Mouse (Mus musculus) gastrocnemius, adult 2 months (tissue): ENCODE data around the gene Ubash3a. TPM values are rescaled to one million over a fixed set of nuclear protein-coding genes. Genes with fewer than 3 reads are reported as not detected.

ENCODE experiments used
- DNase-seq: peaks from one replicate; pipeline ENCODE4 v3.0.0; 2022
- H3K27ac ChIP-seq: fragments of 200-600 bp; 2 replicates; pipeline ENCODE4 v1.8.1; 2022; ENCODE audit warnings: mild to moderate bottlenecking
- H3K4me3 ChIP-seq: fragments of 200-600 bp; 2 replicates; pipeline ENCODE4 v1.8.1; 2022; ENCODE audit warnings: mild to moderate bottlenecking, moderate library complexity
- CTCF ChIP-seq: fragments of 200-600 bp; IDR thresholded peaks from 2 replicates; pipeline ENCODE4 v1.8.1; 2022; ENCODE audit warnings: antibody characterized with exemption, mild to moderate bottlenecking, moderate library complexity
- intact Hi-C: fragments of 180-260 bp; cut with DNase I; formaldehyde crosslinking; loops from one replicate; pipeline ENCODE4 v1.15.1; 2025
- total RNA-seq, 2 experiments: library from RNA; stranded (reverse); gene quantifications; 2 replicates each; pipeline ENCODE4 v1.2.3; 2021

The Ubash3a gene
- total RNA-seq, 2 experiments from 2014 or later, result not detected

DNA sequence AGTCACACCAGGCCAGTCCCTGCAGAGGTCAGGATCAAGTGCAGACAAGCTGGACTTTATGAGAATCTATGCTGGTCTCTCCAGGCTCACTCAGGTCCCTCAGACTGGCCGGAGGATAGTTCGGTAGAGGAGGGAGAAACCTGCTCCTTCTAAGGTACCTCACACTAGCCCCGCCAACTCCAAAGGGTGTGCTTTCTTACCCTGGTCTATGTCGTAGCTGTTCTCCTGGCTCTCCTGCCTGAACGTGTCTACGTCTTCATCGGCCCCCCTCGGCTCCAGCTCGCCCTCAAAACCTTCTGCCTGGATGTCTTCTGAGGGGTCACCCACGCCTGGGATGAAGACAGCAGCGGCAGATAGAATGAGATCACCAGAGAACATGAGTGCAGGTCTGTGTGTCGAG, 50.2 kb downstream of the Ubash3a start:
- TF ChIP-seq CTCF, result no peak
- DNase-seq, result peak; percentile 58

DNA sequence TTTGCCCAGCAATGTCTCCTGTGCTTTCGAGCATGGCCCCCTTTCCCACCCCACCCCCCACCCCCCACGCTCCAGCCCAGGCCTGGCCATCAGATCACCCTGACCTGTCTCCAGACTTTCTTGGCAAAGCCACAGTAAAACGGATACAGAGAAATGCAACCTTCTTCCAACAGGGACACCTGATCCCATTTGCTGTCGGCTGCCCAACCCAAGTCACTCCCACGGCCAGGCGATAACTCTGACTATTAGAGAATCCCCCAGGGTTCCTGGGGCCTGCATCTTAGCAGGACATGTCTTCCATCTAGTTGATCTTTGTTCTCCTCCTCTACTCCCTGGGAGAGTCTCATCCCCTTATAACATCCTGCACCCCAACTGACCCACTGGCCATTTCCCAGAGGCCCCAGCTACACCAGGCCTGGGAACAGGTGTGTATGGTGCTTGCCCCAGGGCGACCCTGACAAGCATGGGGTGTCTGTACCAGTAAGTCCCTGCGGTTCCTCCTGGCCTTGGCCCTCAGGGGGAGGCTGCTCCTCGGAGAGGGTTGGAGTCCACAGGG, 50.7 kb downstream of the Ubash3a start:
- DNase-seq, result peak; percentile 88
- intact Hi-C loops, result loop anchor here (5.0 kb wide), 1 partner anchor 234 kb away; no protein-coding TSS in a partner anchor
- TF ChIP-seq CTCF, result no peak
- Histone ChIP-seq H3K4me3 (peak overlapping the region; percentile 60), H3K27ac (peak overlapping the region; percentile 90)

More for the DNA sequence above, 50.2 kb downstream of the Ubash3a start:
- intact Hi-C loops, result loop anchor here (5.0 kb wide), 1 partner anchor 234 kb away; no protein-coding TSS in a partner anchor
- H3K27ac ChIP-seq, result peak overlapping the region; percentile 90
- peak overlapping the region; percentile 60 for H3K4me3 ChIP-seq

DNA sequence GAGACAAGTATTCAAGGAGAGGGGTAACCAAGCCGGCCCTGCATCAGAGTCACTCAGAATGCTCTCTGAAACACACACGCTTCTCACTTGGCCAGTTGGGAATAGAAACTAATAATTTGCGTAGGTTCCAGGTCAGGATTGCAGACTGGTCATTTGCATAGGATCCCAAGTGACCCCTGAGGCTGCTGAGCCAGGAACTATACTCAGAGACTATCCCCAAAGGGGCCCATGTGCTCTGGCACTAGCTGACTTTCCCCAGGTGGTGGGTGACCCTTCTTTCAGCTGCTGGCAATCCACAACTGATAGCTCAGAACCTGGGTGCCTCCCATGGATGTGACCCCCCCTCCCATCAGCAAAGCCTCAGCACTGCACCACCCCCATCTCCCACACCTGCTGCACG, 51.5 kb downstream of the Ubash3a start:
- TF ChIP-seq CTCF, result no peak
- intact Hi-C loops, result loop anchor here (5.0 kb wide), 1 partner anchor 233 kb away; no protein-coding TSS in a partner anchor
- Histone ChIP-seq H3K27ac (peak overlapping the region; percentile 90), H3K4me3 (peak overlapping the region; percentile 18; the same call in 1 of the 2 replicates)
- peak; percentile 55 for DNase-seq

GRCm38 (mm10) chr17:31259825-31260224, 52.2 kb downstream of the Ubash3a start:
- Histone ChIP-seq H3K4me3 (no peak overlapping the region), H3K27ac (peak overlapping the region; percentile 90)
- peak; percentile 60 for TF ChIP-seq CTCF
- DNase-seq, result peak; percentile 39
- intact Hi-C loops, result loop anchor here (5.0 kb wide), 1 partner anchor 232 kb away; no protein-coding TSS in a partner anchor

- TF ChIP-seq CTCF, result no peak
- peak; percentile 98 for DNase-seq
- intact Hi-C loops, result no loop called here
- Histone ChIP-seq H3K4me3 (peak overlapping the region; percentile 48), H3K27ac (peak overlapping the region; percentile 90)
Measured at GRCm38 (mm10) chr17:31260430-31260829, 52.8 kb downstream of the Ubash3a start.

DNA sequence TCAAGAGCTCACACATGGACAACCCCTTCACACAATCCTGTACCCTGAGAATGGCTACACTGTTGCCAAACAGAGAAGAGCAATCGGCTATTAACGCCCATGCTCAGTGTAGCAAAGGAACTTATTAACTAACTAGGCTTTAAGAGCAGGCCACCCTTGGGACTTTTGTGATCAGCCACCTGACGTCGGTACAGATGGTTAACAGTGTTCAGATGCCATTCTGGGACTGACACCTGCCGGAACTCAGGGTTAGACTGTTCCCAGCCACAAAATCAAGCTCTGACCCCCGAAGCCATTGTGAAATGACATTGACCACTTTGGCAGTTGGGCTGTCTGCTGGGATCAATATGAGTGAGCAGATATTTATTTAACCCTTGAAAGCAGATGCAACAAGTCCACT, 53.7 kb downstream of the Ubash3a start:
- H3K4me3 ChIP-seq, result no peak overlapping the region
- no peak for DNase-seq
- H3K27ac ChIP-seq, result peak overlapping the region; percentile 90
- TF ChIP-seq CTCF, result no peak
- intact Hi-C loops, result no loop called here

DNA sequence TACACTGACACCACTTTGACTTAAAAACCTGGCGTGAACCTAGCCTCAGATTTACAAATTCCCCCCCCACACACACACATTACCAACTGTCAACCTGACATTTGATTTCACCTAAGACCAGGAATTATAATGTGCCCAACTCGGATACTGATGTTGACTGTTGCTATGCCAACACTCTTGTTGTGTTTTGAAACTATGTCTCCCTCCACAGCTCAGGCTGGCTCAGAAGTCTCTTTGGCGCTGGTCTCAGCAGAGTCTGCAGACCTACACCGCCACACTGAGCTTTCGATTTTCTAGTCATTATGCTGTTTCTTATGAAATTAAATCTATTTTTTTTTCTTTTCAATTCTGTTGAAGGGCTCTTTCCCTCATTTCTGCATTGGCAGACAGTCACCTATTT, 55.0 kb downstream of the Ubash3a start:
- Histone ChIP-seq H3K4me3 (no peak overlapping the region), H3K27ac (peak overlapping the region; percentile 90)
- intact Hi-C loops, result no loop called here
- peak; percentile 55 for DNase-seq
- no peak for TF ChIP-seq CTCF

DNA sequence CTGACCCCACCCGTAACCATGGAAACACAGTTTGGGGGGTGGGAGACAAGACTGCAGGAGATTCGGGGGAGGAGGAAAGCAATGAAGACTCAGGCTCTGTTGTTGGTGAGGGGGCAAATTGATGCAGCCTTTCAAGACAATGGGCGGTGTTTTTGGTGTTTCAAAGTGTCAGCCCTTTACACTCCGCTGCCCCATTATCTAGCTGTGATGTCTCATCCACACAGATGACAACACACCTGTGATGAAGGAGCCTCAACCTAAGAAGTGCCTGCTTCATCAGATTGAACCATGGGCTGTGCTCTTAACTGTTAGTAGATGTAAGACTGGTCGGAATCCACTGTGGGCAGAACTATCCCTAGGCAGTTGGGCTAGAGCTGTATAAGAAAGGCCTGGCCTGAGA, 56.1 kb downstream of the Ubash3a start:
- TF ChIP-seq CTCF, result no peak

DNA sequence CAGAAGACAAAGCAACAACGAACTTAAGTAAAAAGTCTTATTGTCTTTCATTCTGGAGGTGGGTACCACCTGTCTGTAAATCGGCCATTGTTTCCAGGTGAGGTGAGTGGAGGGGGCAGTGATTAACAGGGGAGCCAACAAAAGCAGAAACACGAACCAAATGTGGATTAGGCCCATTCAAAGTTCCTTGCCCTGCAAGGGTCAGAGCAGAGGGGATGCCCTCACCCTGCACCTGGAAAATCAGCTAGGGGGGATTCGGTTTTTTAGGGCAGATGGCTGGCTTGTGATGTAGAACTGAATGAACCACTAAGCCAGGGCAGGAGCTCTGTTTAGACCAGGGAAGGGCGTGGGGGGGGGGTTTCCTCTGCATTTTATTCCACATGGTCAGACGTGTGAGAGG, 56.7 kb downstream of the Ubash3a start:
- H3K27ac ChIP-seq, result no peak overlapping the region
- TF ChIP-seq CTCF, result no peak
- no peak for DNase-seq
- H3K4me3 ChIP-seq, result no peak overlapping the region
- intact Hi-C loops, result no loop called here

More for the DNA sequence above, 56.1 kb downstream of the Ubash3a start:
- H3K4me3 ChIP-seq, result no peak overlapping the region
- no peak for DNase-seq
- intact Hi-C loops, result no loop called here
- H3K27ac ChIP-seq, result no peak overlapping the region

GRCm38 (mm10) chr17:31265171-31265572, 57.5 kb downstream of the Ubash3a start:
- TF ChIP-seq CTCF, result no peak
- intact Hi-C loops, result no loop called here
- peak; percentile 57 for DNase-seq
- Histone ChIP-seq H3K4me3 (no peak overlapping the region), H3K27ac (peak overlapping the region; percentile 20)

DNA sequence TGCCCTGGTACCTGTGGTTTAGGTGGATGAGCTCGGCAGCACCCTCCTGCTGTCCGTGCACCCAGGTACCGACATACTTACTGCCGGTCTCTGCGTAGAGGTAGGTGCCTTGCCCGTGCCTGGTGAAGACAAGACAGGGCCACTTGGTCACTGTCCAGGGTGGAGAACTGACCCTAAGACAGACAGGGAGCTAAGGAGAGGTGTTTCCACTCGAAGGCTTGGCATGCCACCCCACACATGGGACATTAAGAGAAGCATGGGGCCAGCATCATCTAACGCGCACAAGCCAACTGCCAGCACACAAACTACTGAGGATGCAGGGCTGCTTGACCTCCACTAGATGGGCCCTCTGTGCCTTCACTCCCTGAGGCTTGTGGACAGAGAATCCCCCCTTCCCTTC, 58.2 kb downstream of the Ubash3a start:
- DNase-seq, result no peak
- intact Hi-C loops, result no loop called here
- Histone ChIP-seq H3K4me3 (no peak overlapping the region), H3K27ac (no peak overlapping the region)
- TF ChIP-seq CTCF, result no peak

- intact Hi-C loops, result no loop called here
- no peak for TF ChIP-seq CTCF
- DNase-seq, result no peak
- Histone ChIP-seq H3K27ac (no peak overlapping the region), H3K4me3 (no peak overlapping the region)
Measured at GRCm38 (mm10) chr17:31266321-31266950, 58.8 kb downstream of the Ubash3a start.

GRCm38 (mm10) chr17:31267138-31267537, 59.5 kb downstream of the Ubash3a start:
- no peak for TF ChIP-seq CTCF
- DNase-seq, result no peak
- Histone ChIP-seq H3K4me3 (no peak overlapping the region), H3K27ac (no peak overlapping the region)
- intact Hi-C loops, result no loop called here
